Mouse (Mus musculus): ENCODE measurements around the gene Lrrc45.
"Not testable (repeated sequence)": the region's sequence is repeated elsewhere in the genome, so short reads cannot be mapped to it uniquely, and the experiment has no call there.

GRCm38 (mm10) chr11:120729432-120730050, 15.8 kb downstream of the Lrrc45 start:
- not testable (repeated sequence) for TF ChIP-seq CTCF (IDR thresholded peaks at IDR 0.05; ENCODE audit: low read depth, low read length); POLR2A (IDR thresholded peaks at IDR 0.05; ENCODE audit: borderline replicate concordance, low read depth, low read length)
